Mouse (Mus musculus) stomach, embryonic 14.5 days (tissue): ENCODE data around the gene Sox15. TPM values are rescaled to one million over a fixed set of nuclear protein-coding genes. Genes with fewer than 3 reads are reported as not detected.
"Not testable (repeated sequence)": the region's sequence is repeated elsewhere in the genome, so short reads cannot be mapped to it uniquely, and the experiment has no call there.

Experiments
- ATAC-seq: fragments of 200-750 bp; cut with Nextera tagmentation; 2 replicates; pipeline ENCODE4 v1.8.0; 2017; ENCODE audit warnings: low read depth, moderate TSS enrichment; ENCODE audit not compliant: insufficient number of reproducible peaks, insufficient read depth, low FRiP score
- H3K27ac ChIP-seq: fragments of 300-500 bp; sonication (generic); 2 replicates; pipeline ENCODE4 v1.5.1; 2014; ENCODE audit warnings: mild to moderate bottlenecking, low read length, moderate library complexity, mixed read lengths
- H3K27me3 ChIP-seq: fragments of 300-500 bp; sonication (generic); 2 replicates; pipeline ENCODE4 v1.6.1; 2014; ENCODE audit warnings: low read length, control low read depth, mixed read lengths; ENCODE audit not compliant: control insufficient read depth, insufficient read depth
- H3K36me3 ChIP-seq: fragments of 300-500 bp; sonication (generic); 2 replicates; pipeline ENCODE4 v1.6.1; 2014; ENCODE audit warnings: mild to moderate bottlenecking, control low read depth, low read length, moderate library complexity, mixed read lengths; ENCODE audit not compliant: control insufficient read depth, insufficient read depth
- H3K4me1 ChIP-seq: fragments of 300-500 bp; sonication (generic); 2 replicates; pipeline ENCODE4 v1.6.1; 2014; ENCODE audit warnings: low read length, control low read depth, mixed read lengths; ENCODE audit not compliant: control insufficient read depth, insufficient read depth
- H3K4me2 ChIP-seq: fragments of 300-500 bp; sonication (generic); replicated peaks from 2 replicates; pipeline ENCODE4 v1.6.1; 2014; ENCODE audit warnings: low read depth, low read length, control low read depth
- H3K4me3 ChIP-seq: fragments of 300-500 bp; sonication (generic); 2 replicates; pipeline ENCODE4 v1.5.1; 2014; ENCODE audit warnings: low read depth, low read length, control low read depth
- H3K9ac ChIP-seq: fragments of 300-500 bp; sonication (generic); replicated peaks from 2 replicates; pipeline ENCODE4 v1.6.1; 2014; ENCODE audit warnings: low read depth, mild to moderate bottlenecking, control low read depth, low read length, moderate library complexity, mixed read lengths
- H3K9me3 ChIP-seq: fragments of 300-500 bp; sonication (generic); 2 replicates; pipeline ENCODE4 v1.6.1; 2016; ENCODE audit warnings: low read depth, low read length, control low read depth; ENCODE audit not compliant: control insufficient read depth
- WGBS: fragments of 180-500 bp; shearing (Covaris S2); extraction: QIAGEN DNeasy Blood & Tissue Kit; methylation state at CpG from one replicate; pipeline ENCODE4 v1.1.7; 2014; 5-methylcytosine and 5-hydroxymethylcytosine counted together
- polyA plus RNA-seq: library from polyadenylated mRNA; unstranded; fragments of >200 nt; fragmentation: Nextera tagmentation; extraction: Ambion mirVana; gene quantifications from 2 replicates; pipeline ENCODE4 v1.2.1, GENCODE M21; 2014

Gene Sox15
- polyA plus RNA-seq, 1 experiment from 2014 or later, result 4.7 TPM

- H3K27me3 ChIP-seq, H3K4me1 ChIP-seq, H3K4me2 ChIP-seq, H3K27ac ChIP-seq, H3K4me3 ChIP-seq, H3K36me3 ChIP-seq, ATAC-seq, H3K9me3 ChIP-seq, H3K9ac ChIP-seq: not testable (repeated sequence)
- WGBS, result 52% methylated on average over 11 of the region's 11 CpGs
These were observed 40.9 kb upstream of the Sox15 start for GRCm38 (mm10) chr11:69614257-69614588.

GRCm38 (mm10) chr11:69616781-69617180 lies 38.3 kb upstream of the Sox15 start:
- no peak overlapping the region for H3K9ac ChIP-seq
- WGBS, result 44% methylated on average over 10 of the region's 10 CpGs
- no peaks in the 10 kb centered on the region for H3K36me3 ChIP-seq
- H3K27ac ChIP-seq, result no peak overlapping the region
- H3K4me1 ChIP-seq, result no peaks in the 10 kb centered on the region
- H3K4me3 ChIP-seq, result no peak overlapping the region
- H3K4me2 ChIP-seq, result no peak overlapping the region
- H3K27me3 ChIP-seq, result no peaks in the 10 kb centered on the region
- no peak for ATAC-seq
- no peaks in the 10 kb centered on the region for H3K9me3 ChIP-seq

- no peak within 1 kb of the TSS for H3K27ac ChIP-seq
- no peak within 1 kb of the TSS for H3K4me2 ChIP-seq
- 64% methylated on average over 5 of the region's 5 CpGs for WGBS
- no peak for ATAC-seq
- H3K4me3 ChIP-seq, result no peak within 1 kb of the TSS
- H3K9ac ChIP-seq, result no peak within 1 kb of the TSS
- H3K9me3 ChIP-seq, result no peaks in the 10 kb centered on the region
- H3K4me1 ChIP-seq, result 0 out of 2 replicates have a peak, but pooled peaks cover 2% of the 10 kb centered on the region
- no peaks in the 10 kb centered on the region for H3K27me3 ChIP-seq
- H3K36me3 ChIP-seq, result no peaks in the 10 kb centered on the region
These were observed 37.3 kb upstream of the Sox15 start, which contains the start of gene Shbg for GRCm38 (mm10) chr11:69617805-69618204. Gene Shbg (minus strand): TSS chr11:69617905.

- Histone ChIP-seq H3K4me3 (no peak overlapping the region), H3K36me3 (no peaks in the 10 kb centered on the region), H3K4me2 (no peak overlapping the region), H3K4me1 (0 out of 2 replicates have a peak, but pooled peaks cover 2% of the 10 kb centered on the region), H3K9me3 (no peaks in the 10 kb centered on the region), H3K27ac (no peak overlapping the region), H3K27me3 (no peaks in the 10 kb centered on the region), H3K9ac (no peak overlapping the region)
- 76% methylated on average over 7 of the region's 7 CpGs for WGBS
- ATAC-seq, result no peak
These were observed 34.6 kb upstream of the Sox15 start for GRCm38 (mm10) chr11:69620394-69621081.

GRCm38 (mm10) chr11:69621571-69622268 lies 33.4 kb upstream of the Sox15 start, which contains the start of gene Sat2:
Gene Sat2 (plus strand): TSS chr11:69622024.
- H3K27me3 ChIP-seq, result no peaks in the 10 kb centered on the region
- peak within 1 kb of the TSS; percentile 59 for H3K9ac ChIP-seq
- no peaks in the 10 kb centered on the region for H3K36me3 ChIP-seq
- H3K4me1 ChIP-seq, result 0 out of 2 replicates have a peak, but pooled peaks cover 2% of the 10 kb centered on the region
- H3K9me3 ChIP-seq, result no peaks in the 10 kb centered on the region
- peak within 1 kb of the TSS; percentile 39 for H3K4me3 ChIP-seq
- H3K4me2 ChIP-seq, result peak within 1 kb of the TSS; percentile 72
- peak within 1 kb of the TSS; percentile 46; the same call in 1 of the 2 replicates for H3K27ac ChIP-seq
- peak; percentile 86 for ATAC-seq
- WGBS, result 2% methylated on average over 20 of the region's 20 CpGs

- no peaks in the 10 kb centered on the region for H3K9me3 ChIP-seq
- H3K4me2 ChIP-seq, result peak overlapping the region; percentile 72
- no peak for ATAC-seq
- H3K4me3 ChIP-seq, result peak overlapping the region; percentile 39
- no peaks in the 10 kb centered on the region for H3K36me3 ChIP-seq
- no peaks in the 10 kb centered on the region for H3K27me3 ChIP-seq
- 0 out of 2 replicates have a peak, but pooled peaks cover 2% of the 10 kb centered on the region for H3K4me1 ChIP-seq
- peak overlapping the region; percentile 46; the same call in 1 of the 2 replicates for H3K27ac ChIP-seq
- 29% methylated on average over 6 of the region's 6 CpGs for WGBS
- peak overlapping the region; percentile 59 for H3K9ac ChIP-seq
These were observed 32.7 kb upstream of the Sox15 start for GRCm38 (mm10) chr11:69622406-69622805.

- Histone ChIP-seq H3K4me1 (0 out of 2 replicates have a peak, but pooled peaks cover 2% of the 10 kb centered on the region), H3K4me3 (no peak overlapping the region), H3K9ac (no peak overlapping the region), H3K9me3 (no peaks in the 10 kb centered on the region), H3K27me3 (no peaks in the 10 kb centered on the region), H3K36me3 (no peaks in the 10 kb centered on the region), H3K27ac (no peak overlapping the region), H3K4me2 (peak overlapping the region; percentile 72; the same call in 1 of the 2 replicates)
- WGBS, result 59% methylated on average over 4 of the region's 4 CpGs
- no peak for ATAC-seq
These were observed 32.1 kb upstream of the Sox15 start for GRCm38 (mm10) chr11:69623006-69623405.

GRCm38 (mm10) chr11:69624339-69624738 lies 30.8 kb upstream of the Sox15 start:
- not testable (repeated sequence) for ATAC-seq, H3K27me3 ChIP-seq, H3K9me3 ChIP-seq, H3K9ac ChIP-seq, H3K4me2 ChIP-seq, H3K4me3 ChIP-seq, H3K27ac ChIP-seq, H3K36me3 ChIP-seq, H3K4me1 ChIP-seq
- WGBS, result 81% methylated on average over 2 of the region's 2 CpGs
